Mouse (Mus musculus): ENCODE results near the gene Cfdp1.
"Not testable (repeated sequence)": the region's sequence is repeated elsewhere in the genome, so short reads cannot be mapped to it uniquely, and the experiment has no call there.

Cfdp1 gene

GRCm38 (mm10) chr8:111855977-111856376, 1.9 kb upstream of the Cfdp1 start:
- no peak for DNase-seq (ENCODE audit: low spot score in 2 of 2)

GRCm38 (mm10) chr8:111853219-111853618, 872 bp downstream of the Cfdp1 start:
- not testable (repeated sequence) for DNase-seq (ENCODE audit: low spot score in 2 of 2)

- no peak for DNase-seq (ENCODE audit: low spot score in 2 of 2)
Observed at GRCm38 (mm10) chr8:111846746-111847145, 7.3 kb downstream of the Cfdp1 start.

- DNase-seq (ENCODE audit: low spot score in 2 of 2), result no peak
Observed at GRCm38 (mm10) chr8:111835540-111835939, 18.6 kb downstream of the Cfdp1 start.

GRCm38 (mm10) chr8:111834011-111834410, 20.1 kb downstream of the Cfdp1 start:
- no peak for DNase-seq (ENCODE audit: low spot score in 2 of 2)

GRCm38 (mm10) chr8:111832983-111833382, 21.1 kb downstream of the Cfdp1 start:
- DNase-seq (ENCODE audit: low spot score in 2 of 2), result no peak

GRCm38 (mm10) chr8:111831996-111832395, 22.1 kb downstream of the Cfdp1 start:
- DNase-seq (ENCODE audit: low spot score in 2 of 2), result no peak

- DNase-seq (ENCODE audit: low spot score in 2 of 2), result no peak
Observed at GRCm38 (mm10) chr8:111828595-111828994, 25.5 kb downstream of the Cfdp1 start.

GRCm38 (mm10) chr8:111825219-111825618, 28.9 kb downstream of the Cfdp1 start:
- no peak for DNase-seq (ENCODE audit: low spot score in 2 of 2)

- DNase-seq (ENCODE audit: low spot score in 2 of 2), result no peak
Observed at GRCm38 (mm10) chr8:111824334-111824733, 29.8 kb downstream of the Cfdp1 start.

- DNase-seq (ENCODE audit: low spot score in 2 of 2), result peak; percentile 82 to 84
Observed at GRCm38 (mm10) chr8:111821199-111821598, 32.9 kb downstream of the Cfdp1 start.

GRCm38 (mm10) chr8:111820691-111821090, 33.4 kb downstream of the Cfdp1 start:
- DNase-seq (ENCODE audit: low spot score in 2 of 2), result peak in 1 of 2 experiments; percentile 4

GRCm38 (mm10) chr8:111820018-111820417, 34.1 kb downstream of the Cfdp1 start:
- no peak for DNase-seq (ENCODE audit: low spot score in 2 of 2)

- no peak for DNase-seq (ENCODE audit: low spot score in 2 of 2)
Observed at GRCm38 (mm10) chr8:111818556-111818955, 35.5 kb downstream of the Cfdp1 start.

- no peak for DNase-seq (ENCODE audit: low spot score in 2 of 2)
Observed at GRCm38 (mm10) chr8:111815078-111815477, 39.0 kb downstream of the Cfdp1 start.

GRCm38 (mm10) chr8:111813818-111814217, 40.3 kb downstream of the Cfdp1 start:
- no peak for DNase-seq (ENCODE audit: low spot score in 2 of 2)

- no peak for DNase-seq (ENCODE audit: low spot score in 2 of 2)
Observed at GRCm38 (mm10) chr8:111812835-111813234, 41.3 kb downstream of the Cfdp1 start.

- no peak for DNase-seq (ENCODE audit: low spot score in 2 of 2)
Observed at GRCm38 (mm10) chr8:111810656-111811336, 43.3 kb downstream of the Cfdp1 start.

GRCm38 (mm10) chr8:111808891-111809622, 45.0 kb downstream of the Cfdp1 start:
- no peak for DNase-seq (ENCODE audit: low spot score in 2 of 2)

GRCm38 (mm10) chr8:111808006-111808405, 46.1 kb downstream of the Cfdp1 start:
- DNase-seq (ENCODE audit: low spot score in 2 of 2), result no peak

GRCm38 (mm10) chr8:111803362-111803761, 50.7 kb downstream of the Cfdp1 start:
- no peak for DNase-seq (ENCODE audit: low spot score in 2 of 2)

GRCm38 (mm10) chr8:111802256-111802655, 51.8 kb downstream of the Cfdp1 start:
- DNase-seq (ENCODE audit: low spot score in 2 of 2), result no peak

GRCm38 (mm10) chr8:111801456-111801855, 52.6 kb downstream of the Cfdp1 start:
- DNase-seq (ENCODE audit: low spot score in 2 of 2), result no peak

All from natural killer cell, adult 2 months (primary cell).